Mouse (Mus musculus) hindbrain, postnatal 0 days (tissue): ENCODE results near the gene Nos3. TPM values are rescaled to one million over a fixed set of nuclear protein-coding genes. Genes with fewer than 3 reads are reported as not detected.

Experiments used
- ATAC-seq: fragments of 200-750 bp; cut with Nextera tagmentation; 2 replicates; pipeline ENCODE4 v1.8.0; 2017; ENCODE audit warnings: mild to moderate bottlenecking, moderate TSS enrichment, moderate library complexity
- DNase-seq: peaks from one replicate; pipeline ENCODE4 v3.0.0-alpha.2; 2015; ENCODE audit warnings: low spot score
- H3K27ac ChIP-seq: fragments of 300-500 bp; sonication (generic); 2 replicates; pipeline ENCODE4 v1.5.1; 2014; ENCODE audit warnings: mild to moderate bottlenecking
- H3K27me3 ChIP-seq: fragments of 300-500 bp; sonication (generic); 2 replicates; pipeline ENCODE4 v1.6.1; 2014; ENCODE audit warnings: low read length, mixed read lengths; ENCODE audit not compliant: insufficient read depth
- H3K36me3 ChIP-seq: fragments of 300-500 bp; sonication (generic); 2 replicates; pipeline ENCODE4 v1.6.1; 2014; ENCODE audit warnings: low read length, mixed read lengths; ENCODE audit not compliant: insufficient read depth
- H3K4me1 ChIP-seq: fragments of 300-500 bp; sonication (generic); 2 replicates; pipeline ENCODE4 v1.6.1; 2014; ENCODE audit warnings: antibody characterized with exemption, low read length, mixed read lengths; ENCODE audit not compliant: insufficient read depth
- H3K4me2 ChIP-seq: fragments of 300-500 bp; sonication (generic); 2 replicates; pipeline ENCODE4 v1.6.1; 2014; ENCODE audit warnings: low read depth, mild to moderate bottlenecking, low read length, moderate library complexity, mixed read lengths
- H3K4me3 ChIP-seq: fragments of 300-500 bp; sonication (generic); 2 replicates; pipeline ENCODE4 v1.5.1; 2014; ENCODE audit warnings: low read length
- H3K9ac ChIP-seq: fragments of 300-500 bp; sonication (generic); replicated peaks from 2 replicates; pipeline ENCODE4 v1.6.1; 2014; ENCODE audit warnings: mild to moderate bottlenecking, low read length, moderate library complexity, mixed read lengths
- H3K9me3 ChIP-seq: fragments of 300-500 bp; sonication (generic); 2 replicates; pipeline ENCODE4 v1.6.1; 2016; ENCODE audit warnings: low read length, mixed read lengths
- CTCF ChIP-seq: IDR thresholded peaks from 2 replicates; pipeline ENCODE4 v1.5.1; 2016; ENCODE audit warnings: antibody characterized with exemption, control low read depth, low read depth
- WGBS: fragments of 180-500 bp; shearing (Covaris S2); extraction: QIAGEN DNeasy Blood & Tissue Kit; methylation state at CpG from one replicate; pipeline ENCODE4 v1.1.7; 2014; 5-methylcytosine and 5-hydroxymethylcytosine counted together
- polyA plus RNA-seq: library from polyadenylated mRNA; unstranded; fragments of >200 nt; fragmentation: Nextera tagmentation; extraction: Ambion mirVana; gene quantifications from 2 replicates; pipeline ENCODE4 v1.2.1, GENCODE M21; 2015
- total RNA-seq: library from RNA; depleted of rRNA; stranded (reverse); fragments of >200 nt; gene quantifications from 2 replicates; pipeline ENCODE4 v1.2.3, GENCODE M21; 2014

Nos3 gene
- total and polyA plus RNA-seq, 2 experiments from 2014 or later, result 7.2 to 8.7 TPM

- H3K9ac ChIP-seq, result peak overlapping the region; percentile 60
- H3K4me3 ChIP-seq, result peak overlapping the region; percentile 47
- peaks cover 24% of the 10 kb centered on the region for H3K4me1 ChIP-seq
- TF ChIP-seq CTCF, result peak; percentile 65
- no peaks in the 10 kb centered on the region for H3K9me3 ChIP-seq
- peak; percentile 55 for ATAC-seq
- no peaks in the 10 kb centered on the region for H3K36me3 ChIP-seq
- WGBS, result 2% methylated on average over 73 of the region's 73 CpGs
- peak overlapping the region; percentile 51; the same call in 1 of the 2 replicates for H3K27ac ChIP-seq
- no peaks in the 10 kb centered on the region for H3K27me3 ChIP-seq
- H3K4me2 ChIP-seq, result peak overlapping the region; percentile 97
- DNase-seq, result peak; percentile 87
Observed at GRCm38 (mm10) chr5:24387264-24388241, 22.9 kb downstream of the Nos3 start.

- H3K27me3 ChIP-seq, result no peaks in the 10 kb centered on the region
- WGBS, result 25% methylated on average over 24 of the region's 26 CpGs
- peak overlapping the region; percentile 97 for H3K4me2 ChIP-seq
- no peaks in the 10 kb centered on the region for H3K9me3 ChIP-seq
- peak overlapping the region; percentile 47 for H3K4me3 ChIP-seq
- no peak; the same call in 1 of the 2 replicates for TF ChIP-seq CTCF
- no peak for DNase-seq
- H3K36me3 ChIP-seq, result no peaks in the 10 kb centered on the region
- peaks cover 20% of the 10 kb centered on the region for H3K4me1 ChIP-seq
- H3K9ac ChIP-seq, result peak overlapping the region; percentile 60
- no peak for ATAC-seq
- peak overlapping the region; percentile 51; the same call in 1 of the 2 replicates for H3K27ac ChIP-seq
Observed at GRCm38 (mm10) chr5:24388246-24388915, 23.8 kb downstream of the Nos3 start.

- Histone ChIP-seq H3K9me3 (no peaks in the 10 kb centered on the region), H3K27ac (no peak overlapping the region), H3K4me2 (no peak overlapping the region), H3K4me3 (no peak overlapping the region), H3K9ac (no peak overlapping the region), H3K36me3 (no peaks in the 10 kb centered on the region), H3K27me3 (no peaks in the 10 kb centered on the region), H3K4me1 (peaks cover 15% of the 10 kb centered on the region)
- DNase-seq (peak; percentile 15), ATAC-seq (no peak)
- WGBS, result 58% methylated on average over 6 of the region's 7 CpGs
- no peak for TF ChIP-seq CTCF
Observed at GRCm38 (mm10) chr5:24389011-24389657, 24.5 kb downstream of the Nos3 start.

DNA sequence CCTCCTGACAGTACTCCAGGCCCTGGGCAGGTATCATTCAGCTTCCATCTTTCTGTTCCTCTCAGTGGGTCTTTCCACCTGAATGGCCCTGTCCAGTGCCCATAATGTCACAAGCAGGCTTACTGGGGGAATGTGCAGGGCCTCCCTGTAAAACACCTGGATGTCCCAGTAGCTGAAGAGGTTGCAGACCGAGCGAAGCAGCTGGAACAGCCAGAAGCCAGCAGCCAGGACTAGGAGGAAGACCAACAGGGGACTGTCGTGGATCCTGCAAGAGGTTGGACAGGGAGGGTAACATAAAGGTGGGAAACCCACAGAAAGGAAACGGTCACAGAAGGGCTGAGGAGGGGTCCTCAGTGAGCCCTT lies 25.0 kb downstream of the Nos3 start:
- Histone ChIP-seq H3K4me2 (no peak overlapping the region), H3K4me3 (no peak overlapping the region), H3K27me3 (no peaks in the 10 kb centered on the region), H3K4me1 (peaks cover 12% of the 10 kb centered on the region), H3K9me3 (no peaks in the 10 kb centered on the region), H3K36me3 (no peaks in the 10 kb centered on the region), H3K27ac (no peak overlapping the region), H3K9ac (no peak overlapping the region)
- ATAC-seq (no peak), DNase-seq (no peak)
- 83% methylated on average over 4 of the region's 4 CpGs for WGBS
- no peak for TF ChIP-seq CTCF

DNA sequence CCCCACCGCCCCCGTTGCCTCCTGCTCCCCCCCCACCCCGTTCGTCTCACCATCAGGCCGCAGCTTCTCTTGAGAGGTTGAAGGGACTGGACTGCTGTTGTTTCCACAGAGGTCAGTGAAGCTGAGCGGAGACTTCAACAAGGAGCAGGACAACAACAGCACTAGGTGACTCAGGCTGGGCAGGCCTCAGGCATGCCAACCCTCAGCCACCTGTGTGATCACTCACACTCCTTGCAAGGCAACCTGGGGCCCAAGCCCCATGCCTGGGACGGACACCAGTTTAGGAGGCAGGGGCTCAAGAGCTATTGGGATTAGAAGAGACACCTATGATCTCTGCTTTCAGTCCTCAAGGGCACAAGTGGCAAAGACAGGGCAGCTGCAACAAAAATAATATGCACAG lies 27.3 kb downstream of the Nos3 start, which contains the start of gene Atg9b:
Gene Atg9b, minus strand, starts transcription at position 280 of the 400 bp plus-strand sequence.
- no peaks in the 10 kb centered on the region for H3K9me3 ChIP-seq
- ATAC-seq (no peak), DNase-seq (no peak)
- H3K36me3 ChIP-seq, result no peaks in the 10 kb centered on the region
- H3K27ac ChIP-seq, result no peak within 1 kb of the TSS
- H3K9ac ChIP-seq, result no peak within 1 kb of the TSS
- no peaks in the 10 kb centered on the region for H3K27me3 ChIP-seq
- H3K4me2 ChIP-seq, result no peak within 1 kb of the TSS
- TF ChIP-seq CTCF, result no peak
- peaks cover 7% of the 10 kb centered on the region for H3K4me1 ChIP-seq
- no peak within 1 kb of the TSS for H3K4me3 ChIP-seq
- WGBS, result 89% methylated on average over 7 of the region's 7 CpGs

DNA sequence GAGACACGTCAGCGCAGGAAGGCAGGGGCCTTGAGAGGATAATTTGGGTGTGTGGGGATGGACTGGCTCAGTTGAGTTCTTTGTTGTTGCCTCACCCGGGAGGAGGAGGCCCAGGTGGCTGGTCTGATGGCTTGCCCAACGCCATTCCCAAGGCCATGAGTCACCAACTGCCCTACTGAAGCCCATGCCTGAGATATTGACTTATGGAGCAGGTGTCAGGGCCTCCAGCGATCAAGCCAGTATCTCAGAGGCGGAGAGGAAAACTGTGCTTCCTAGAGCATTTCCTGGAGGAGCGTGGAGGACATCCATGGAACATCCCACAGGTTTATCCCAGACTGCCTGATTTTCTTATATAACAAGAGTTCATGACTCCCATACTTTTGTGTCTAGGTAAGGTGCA lies 28.1 kb downstream of the Nos3 start:
- Histone ChIP-seq H3K4me1 (no peaks in the 10 kb centered on the region; the same call in 1 of the 2 replicates), H3K27ac (no peak overlapping the region), H3K9ac (no peak overlapping the region), H3K4me2 (no peak overlapping the region), H3K27me3 (no peaks in the 10 kb centered on the region), H3K9me3 (no peaks in the 10 kb centered on the region), H3K4me3 (no peak overlapping the region), H3K36me3 (no peaks in the 10 kb centered on the region)
- TF ChIP-seq CTCF, result no peak
- DNase-seq, result no peak
- no peak for ATAC-seq
- 76% methylated on average over 7 of the region's 7 CpGs for WGBS
